Mouse (Mus musculus) hindbrain, embryonic 12.5 days (tissue): ENCODE results near the gene Tldc1. TPM values are rescaled to one million over a fixed set of nuclear protein-coding genes. Genes with fewer than 3 reads are reported as not detected.

ENCODE experiments used
- ATAC-seq: fragments of 200-750 bp; cut with Nextera tagmentation; 2 replicates; pipeline ENCODE4 v1.8.0; 2017; ENCODE audit warnings: moderate TSS enrichment; ENCODE audit not compliant: low FRiP score
- H3K27ac ChIP-seq: fragments of 300-500 bp; sonication (generic); 2 replicates; pipeline ENCODE4 v1.5.1; 2016; ENCODE audit warnings: mild to moderate bottlenecking
- H3K27me3 ChIP-seq: fragments of 300-500 bp; sonication (generic); 2 replicates; pipeline ENCODE4 v1.6.1; 2016; ENCODE audit warnings: mild to moderate bottlenecking
- H3K36me3 ChIP-seq: fragments of 300-500 bp; sonication (generic); 2 replicates; pipeline ENCODE4 v1.6.1; 2016; ENCODE audit warnings: mild to moderate bottlenecking
- H3K4me1 ChIP-seq: fragments of 300-500 bp; sonication (generic); 2 replicates; pipeline ENCODE4 v1.6.1; 2016
- H3K4me2 ChIP-seq: fragments of 300-500 bp; sonication (generic); replicated peaks from 2 replicates; pipeline ENCODE4 v1.6.1; 2016; ENCODE audit warnings: mild to moderate bottlenecking
- H3K4me3 ChIP-seq: fragments of 300-500 bp; sonication (generic); 2 replicates; pipeline ENCODE4 v1.5.1; 2016; ENCODE audit warnings: mild to moderate bottlenecking
- H3K9ac ChIP-seq: fragments of 300-500 bp; sonication (generic); 2 replicates; pipeline ENCODE4 v1.6.1; 2016; ENCODE audit warnings: mild to moderate bottlenecking, moderate library complexity
- H3K9me3 ChIP-seq: fragments of 300-500 bp; sonication (generic); replicated peaks from 2 replicates; pipeline ENCODE4 v1.6.1; 2016; ENCODE audit warnings: mild to moderate bottlenecking
- WGBS: fragments of 180-500 bp; shearing (Covaris S2); methylation state at CpG from one replicate; pipeline ENCODE4 v1.1.7; 2016; 5-methylcytosine and 5-hydroxymethylcytosine counted together
- polyA plus RNA-seq: library from polyadenylated mRNA; unstranded; fragments of >200 nt; fragmentation: Nextera tagmentation; extraction: Ambion mirVana; gene quantifications from 2 replicates; pipeline ENCODE4 v1.2.1, GENCODE M21; 2016

Tldc1 gene
- polyA plus RNA-seq, 1 experiment from 2014 or later = 12.2 TPM

DNA sequence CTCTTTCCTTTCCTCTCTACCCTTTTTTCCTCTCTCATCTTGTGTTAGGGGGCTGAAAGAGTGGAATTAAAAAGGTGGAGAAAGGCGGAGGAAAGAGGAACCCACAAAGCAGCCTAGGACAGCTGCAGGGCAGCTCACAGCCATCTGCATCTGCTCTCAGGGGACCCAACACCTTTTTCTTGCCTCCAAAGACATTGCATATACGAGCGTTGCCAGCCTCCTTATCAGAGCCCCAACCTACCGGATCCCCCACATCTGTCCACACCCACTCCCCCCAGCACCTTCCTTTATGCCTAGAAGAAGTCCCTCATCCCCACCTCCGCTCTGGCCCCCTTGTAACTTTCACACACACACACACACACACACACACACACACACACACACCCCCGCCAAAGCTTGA lies 5.4 kb upstream of the Tldc1 start:
- H3K4me2 ChIP-seq = no peak overlapping the region
- H3K4me3 ChIP-seq = no peak overlapping the region
- no peaks in the 10 kb centered on the region for H3K27me3 ChIP-seq
- no peaks in the 10 kb centered on the region for H3K36me3 ChIP-seq
- peaks cover 23% of the 10 kb centered on the region for H3K4me1 ChIP-seq
- no peak for ATAC-seq
- no peaks in the 10 kb centered on the region for H3K9me3 ChIP-seq
- 82% methylated on average over 6 of the region's 6 CpGs for WGBS
- H3K27ac ChIP-seq = no peak overlapping the region
- peak overlapping the region; percentile 23; the same call in 1 of the 2 replicates for H3K9ac ChIP-seq

DNA sequence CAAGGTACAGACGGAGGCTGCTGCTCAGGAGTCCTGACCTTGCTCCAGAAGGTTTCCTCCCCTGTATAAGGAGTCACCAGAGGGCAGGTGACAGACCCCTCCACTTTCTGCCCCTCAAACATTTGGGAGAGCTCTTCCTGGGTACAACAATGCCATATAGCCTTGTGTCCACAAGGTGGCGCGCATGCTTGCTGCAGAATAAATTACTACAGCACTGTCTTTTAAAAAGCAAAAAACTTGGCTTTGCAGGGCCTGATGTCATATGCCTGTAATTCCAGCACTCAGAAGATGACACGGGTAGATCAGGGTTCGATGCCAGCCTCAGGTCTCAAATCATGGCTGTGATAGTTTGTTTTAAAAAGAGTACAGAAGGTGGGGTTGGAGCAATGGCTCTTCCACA lies 4.5 kb upstream of the Tldc1 start:
- H3K4me1 ChIP-seq = peaks cover 25% of the 10 kb centered on the region
- no peaks in the 10 kb centered on the region for H3K36me3 ChIP-seq
- ATAC-seq = no peak

DNA sequence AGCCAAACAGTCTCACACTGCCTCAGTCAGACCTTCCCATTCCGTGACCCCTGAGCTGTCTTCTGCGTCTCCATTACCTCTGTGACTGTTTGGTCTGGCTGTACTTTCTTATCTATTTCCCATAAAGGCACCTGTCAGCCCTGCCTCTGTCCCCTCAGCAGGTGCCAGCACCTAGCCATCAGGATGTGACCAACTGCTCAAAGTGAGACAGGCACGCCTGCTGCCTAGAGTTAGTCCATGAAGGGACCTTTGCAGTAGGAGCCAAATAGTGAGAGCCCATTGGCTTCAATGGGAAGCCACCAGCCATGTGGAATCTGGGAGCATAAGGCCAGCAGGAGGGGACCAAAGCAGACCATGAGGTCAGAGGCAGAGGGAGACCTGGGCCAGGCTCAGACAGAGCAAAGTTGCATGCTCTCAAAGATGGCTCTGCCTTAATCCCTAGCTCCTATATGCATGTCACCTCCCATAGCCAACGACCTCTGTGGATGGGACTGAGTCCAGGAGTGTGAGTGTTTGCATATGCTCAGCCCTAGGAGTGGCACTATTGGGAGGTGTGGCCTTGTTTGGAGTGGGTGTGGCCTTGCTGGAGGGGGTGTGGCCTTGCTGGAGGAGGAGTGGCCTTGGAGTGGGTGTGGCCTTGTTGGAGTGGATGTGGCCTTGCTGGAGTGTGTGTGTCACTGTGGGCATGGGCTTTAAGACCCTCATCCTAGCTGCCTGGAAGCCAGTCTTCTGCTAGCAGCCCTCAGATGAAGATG lies 3.0 kb upstream of the Tldc1 start:
- Histone ChIP-seq H3K27me3 (no peaks in the 10 kb centered on the region), H3K36me3 (no peaks in the 10 kb centered on the region), H3K4me3 (no peak overlapping the region), H3K9me3 (no peaks in the 10 kb centered on the region), H3K4me2 (no peak overlapping the region), H3K27ac (no peak overlapping the region), H3K9ac (no peak overlapping the region), H3K4me1 (peaks cover 31% of the 10 kb centered on the region)
- WGBS = 68% methylated on average over 4 of the region's 4 CpGs
- ATAC-seq = no peak

More for the DNA sequence above, 4.5 kb upstream of the Tldc1 start:
- Histone ChIP-seq H3K27me3 (no peaks in the 10 kb centered on the region), H3K4me3 (no peak overlapping the region), H3K9me3 (no peaks in the 10 kb centered on the region), H3K9ac (no peak overlapping the region), H3K4me2 (no peak overlapping the region), H3K27ac (no peak overlapping the region)
- 4% methylated on average over 5 of the region's 5 CpGs for WGBS

- no peak for ATAC-seq
- peaks cover 24% of the 10 kb centered on the region for H3K4me1 ChIP-seq
Observed at GRCm38 (mm10) chr8:119780402-119781049, 2.3 kb upstream of the Tldc1 start.

GRCm38 (mm10) chr8:119779013-119779737 lies 959 bp upstream of the Tldc1 start:
- Histone ChIP-seq H3K27ac (0 out of 2 replicates have a peak overlapping the region, but pooled peaks have one; percentile 83), H3K27me3 (no peaks in the 10 kb centered on the region), H3K4me1 (peaks cover 20% of the 10 kb centered on the region), H3K36me3 (no peaks in the 10 kb centered on the region), H3K4me2 (peak overlapping the region; percentile 87), H3K4me3 (no peak overlapping the region), H3K9me3 (no peaks in the 10 kb centered on the region), H3K9ac (0 out of 2 replicates have a peak overlapping the region, but pooled peaks have one; percentile 51)
- WGBS = 25% methylated on average over 14 of the region's 14 CpGs
- ATAC-seq = no peak

More at GRCm38 (mm10) chr8:119780402-119781049, 2.3 kb upstream of the Tldc1 start:
- Histone ChIP-seq H3K9ac (no peak overlapping the region), H3K36me3 (no peaks in the 10 kb centered on the region), H3K4me2 (no peak overlapping the region), H3K27me3 (no peaks in the 10 kb centered on the region), H3K9me3 (no peaks in the 10 kb centered on the region), H3K4me3 (no peak overlapping the region), H3K27ac (no peak overlapping the region)
- WGBS = 80% methylated on average over 9 of the region's 9 CpGs

DNA sequence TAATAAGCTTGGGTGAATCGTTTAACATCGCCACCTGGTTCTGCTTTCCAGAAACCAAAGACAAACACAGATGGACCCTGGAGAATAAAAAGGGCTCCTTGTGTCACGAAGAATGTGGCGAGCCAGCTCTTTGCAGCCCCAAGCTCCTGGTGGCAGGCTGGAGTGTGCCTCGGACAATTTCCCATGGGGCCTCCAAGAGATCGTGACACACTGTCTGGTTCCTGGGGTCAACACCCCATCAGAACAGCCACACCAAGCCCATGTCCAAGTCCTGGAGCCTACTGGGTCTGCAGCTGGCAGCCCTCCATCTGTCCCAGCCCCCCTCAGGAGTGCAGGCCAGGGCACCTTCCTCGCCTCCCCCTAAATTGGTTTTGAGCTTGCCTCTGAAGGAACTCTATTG lies 451 bp downstream of the Tldc1 start:
- no peaks in the 10 kb centered on the region for H3K27me3 ChIP-seq
- H3K4me2 ChIP-seq = peak overlapping the region; percentile 87
- H3K36me3 ChIP-seq = no peaks in the 10 kb centered on the region
- peak; percentile 35 for ATAC-seq
- H3K9me3 ChIP-seq = no peaks in the 10 kb centered on the region
- peak overlapping the region; percentile 74 for H3K9ac ChIP-seq
- 20% methylated on average over 7 of the region's 7 CpGs for WGBS
- peak overlapping the region; percentile 59 for H3K4me3 ChIP-seq
- H3K27ac ChIP-seq = peak overlapping the region; percentile 83
- peaks cover 18% of the 10 kb centered on the region for H3K4me1 ChIP-seq

DNA sequence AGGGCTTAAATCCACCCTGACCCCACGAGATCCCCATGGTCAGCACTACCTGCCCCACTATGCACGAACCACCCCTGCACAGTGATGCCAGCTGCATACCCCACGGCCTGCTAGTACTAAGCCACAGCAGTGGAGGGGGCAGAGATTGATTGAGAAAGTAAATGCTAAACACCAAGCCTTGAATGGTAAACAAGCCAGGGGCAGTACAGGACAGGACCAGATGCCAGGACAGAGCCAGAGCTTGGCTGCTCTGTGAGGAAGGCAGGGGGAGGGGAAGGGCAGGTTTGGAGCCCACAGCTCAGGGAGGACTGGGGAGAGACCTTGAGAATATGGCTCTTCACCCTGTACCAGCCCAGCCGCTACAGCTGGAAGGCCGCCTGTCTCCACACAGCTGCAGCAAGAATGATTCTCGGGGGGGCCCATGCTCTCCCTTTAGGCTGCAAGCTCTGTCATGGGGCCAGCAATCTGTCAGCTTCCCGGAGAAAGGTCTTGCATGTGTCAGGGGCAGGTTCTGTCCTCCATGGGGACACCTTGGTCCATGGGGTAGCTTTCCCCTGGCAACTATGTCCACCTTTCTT lies 1.5 kb downstream of the Tldc1 start:
- Histone ChIP-seq H3K9ac (no peak overlapping the region), H3K27me3 (no peaks in the 10 kb centered on the region), H3K27ac (no peak overlapping the region), H3K4me1 (peaks cover 18% of the 10 kb centered on the region), H3K4me2 (no peak overlapping the region), H3K36me3 (0 out of 2 replicates have a peak, but pooled peaks cover 5% of the 10 kb centered on the region), H3K4me3 (0 out of 2 replicates have a peak overlapping the region, but pooled peaks have one; percentile 59), H3K9me3 (no peaks in the 10 kb centered on the region)
- 86% methylated on average over 7 of the region's 7 CpGs for WGBS
- ATAC-seq = no peak

GRCm38 (mm10) chr8:119765761-119766444 lies 12.3 kb downstream of the Tldc1 start:
- peaks cover 50% of the 10 kb centered on the region for H3K36me3 ChIP-seq
- H3K4me2 ChIP-seq = no peak overlapping the region
- no peak for ATAC-seq
- H3K4me3 ChIP-seq = no peak overlapping the region
- no peaks in the 10 kb centered on the region for H3K9me3 ChIP-seq
- WGBS = 85% methylated on average over 22 of the region's 22 CpGs
- no peak overlapping the region for H3K9ac ChIP-seq
- H3K4me1 ChIP-seq = no peaks in the 10 kb centered on the region
- H3K27ac ChIP-seq = no peak overlapping the region
- H3K27me3 ChIP-seq = no peaks in the 10 kb centered on the region

DNA sequence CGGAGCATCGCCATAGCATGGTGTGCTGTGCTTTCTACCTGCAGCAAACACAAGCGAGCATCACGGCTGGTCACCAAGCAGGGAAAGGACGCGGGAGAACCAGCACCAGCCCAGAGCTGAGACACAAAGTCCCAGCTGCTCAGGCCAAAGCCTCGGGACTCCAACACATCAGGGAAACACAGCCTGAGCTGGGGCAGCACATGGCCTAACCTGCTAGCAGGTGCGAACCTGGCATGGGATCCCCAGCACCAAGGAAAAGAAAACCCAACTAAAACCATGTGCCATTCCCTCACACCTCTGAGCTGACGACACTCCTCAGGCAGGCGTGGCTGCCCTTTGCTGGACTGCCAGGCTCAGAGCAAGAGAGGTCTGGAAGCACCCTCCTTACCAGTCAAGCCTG lies 12.9 kb downstream of the Tldc1 start:
- Histone ChIP-seq H3K27me3 (no peaks in the 10 kb centered on the region), H3K9ac (no peak overlapping the region), H3K9me3 (no peaks in the 10 kb centered on the region), H3K36me3 (peaks cover 49% of the 10 kb centered on the region), H3K4me1 (no peaks in the 10 kb centered on the region), H3K4me2 (no peak overlapping the region), H3K27ac (no peak overlapping the region), H3K4me3 (no peak overlapping the region)
- 89% methylated on average over 10 of the region's 10 CpGs for WGBS
- ATAC-seq = no peak

DNA sequence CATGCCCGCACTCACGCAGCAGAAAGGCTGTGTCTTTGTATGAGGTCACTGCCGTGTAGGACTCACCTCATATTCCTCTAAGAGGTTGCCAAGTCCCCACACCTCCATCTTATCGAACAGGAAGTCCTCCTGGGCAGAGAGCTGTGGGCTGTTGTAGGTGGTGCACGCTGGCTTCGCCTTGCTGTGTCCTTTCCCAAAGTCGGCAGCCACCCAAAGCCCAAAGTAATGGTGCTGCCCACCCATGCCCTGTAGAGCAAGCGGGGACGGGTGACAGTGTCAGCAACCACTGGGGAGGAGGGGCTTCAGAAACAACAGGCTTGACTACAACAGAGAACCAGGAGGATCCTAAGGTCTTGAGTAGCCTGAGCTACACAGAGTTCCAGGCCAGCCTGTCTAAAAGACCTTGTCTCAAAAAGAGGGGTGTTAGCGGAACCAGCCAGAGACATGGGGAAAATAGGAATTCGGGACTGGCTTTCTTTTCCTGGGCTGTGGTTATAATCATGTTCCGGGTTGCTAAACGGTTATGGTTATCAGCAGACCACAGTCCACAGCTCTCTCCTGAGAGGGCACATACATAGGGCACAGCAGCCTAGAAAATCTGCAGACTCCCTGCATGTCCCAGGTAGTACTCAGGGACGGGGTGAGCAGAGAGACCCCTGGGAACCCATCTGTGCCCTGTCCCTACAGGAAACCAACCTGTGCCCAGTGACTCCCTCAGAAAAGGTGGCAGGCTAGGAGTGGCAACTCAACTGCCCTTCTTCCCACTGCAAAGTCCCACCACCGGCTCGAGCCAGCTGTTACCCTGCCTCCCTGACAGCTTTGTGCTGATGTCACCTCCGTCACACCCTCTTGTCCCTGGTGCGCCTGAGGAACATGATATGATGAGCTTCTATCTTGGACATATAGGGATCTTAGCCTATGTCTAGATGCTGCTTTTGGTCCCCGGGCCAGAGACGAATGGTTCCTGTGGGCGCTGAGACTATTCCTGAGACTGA lies 15.7 kb downstream of the Tldc1 start:
- Histone ChIP-seq H3K36me3 (peaks cover 42% of the 10 kb centered on the region), H3K27ac (no peak overlapping the region), H3K4me3 (no peak overlapping the region), H3K4me2 (no peak overlapping the region), H3K9me3 (no peaks in the 10 kb centered on the region), H3K4me1 (peaks cover 8% of the 10 kb centered on the region), H3K9ac (no peak overlapping the region), H3K27me3 (no peaks in the 10 kb centered on the region)
- WGBS = 91% methylated on average over 21 of the region's 21 CpGs
- ATAC-seq = no peak

- H3K9ac ChIP-seq = no peak overlapping the region
- WGBS = 90% methylated on average over 11 of the region's 11 CpGs
- peaks cover 8% of the 10 kb centered on the region for H3K4me1 ChIP-seq
- H3K4me3 ChIP-seq = no peak overlapping the region
- H3K36me3 ChIP-seq = peaks cover 35% of the 10 kb centered on the region
- no peak for ATAC-seq
- 0 out of 2 replicates have a peak, but pooled peaks cover 4% of the 10 kb centered on the region for H3K27me3 ChIP-seq
- H3K27ac ChIP-seq = no peak overlapping the region
- H3K4me2 ChIP-seq = no peak overlapping the region
- H3K9me3 ChIP-seq = no peaks in the 10 kb centered on the region
Observed at GRCm38 (mm10) chr8:119761692-119762091, 16.5 kb downstream of the Tldc1 start.
